Mouse (Mus musculus) mature B cell (primary cell): Measurements from ENCODE around the gene S100a5.

ENCODE experiments used
- in situ Hi-C: fragments of 300-500 bp; cut with MboI; formaldehyde crosslinking; loops from 2 replicates; pipeline ENCODE4 v1.14.3; 2019

Gene S100a5

DNA sequence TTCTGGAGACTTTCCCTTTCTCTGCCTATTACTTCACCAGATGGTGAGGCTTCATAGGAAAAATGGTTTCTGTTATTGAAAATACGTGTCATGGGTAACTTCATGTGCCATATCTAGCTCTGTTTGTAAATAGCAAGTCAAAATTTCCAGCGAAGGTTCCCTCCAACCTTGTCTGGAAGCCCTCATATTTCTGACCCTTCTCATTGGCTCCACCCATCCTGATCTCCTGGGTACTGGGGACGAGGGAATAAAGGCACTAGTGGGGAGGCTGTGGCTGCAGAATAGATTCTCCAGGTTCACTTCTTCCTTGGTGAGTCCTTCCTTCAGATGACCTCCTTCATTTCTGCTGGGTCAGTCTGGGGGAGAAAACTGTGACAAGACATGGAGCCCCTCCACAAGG lies at the start of gene S100a5:
Gene S100a5 (plus strand): TSS at position 301 of the 400 bp plus-strand sequence.
- in situ Hi-C loops = no loop called here

DNA sequence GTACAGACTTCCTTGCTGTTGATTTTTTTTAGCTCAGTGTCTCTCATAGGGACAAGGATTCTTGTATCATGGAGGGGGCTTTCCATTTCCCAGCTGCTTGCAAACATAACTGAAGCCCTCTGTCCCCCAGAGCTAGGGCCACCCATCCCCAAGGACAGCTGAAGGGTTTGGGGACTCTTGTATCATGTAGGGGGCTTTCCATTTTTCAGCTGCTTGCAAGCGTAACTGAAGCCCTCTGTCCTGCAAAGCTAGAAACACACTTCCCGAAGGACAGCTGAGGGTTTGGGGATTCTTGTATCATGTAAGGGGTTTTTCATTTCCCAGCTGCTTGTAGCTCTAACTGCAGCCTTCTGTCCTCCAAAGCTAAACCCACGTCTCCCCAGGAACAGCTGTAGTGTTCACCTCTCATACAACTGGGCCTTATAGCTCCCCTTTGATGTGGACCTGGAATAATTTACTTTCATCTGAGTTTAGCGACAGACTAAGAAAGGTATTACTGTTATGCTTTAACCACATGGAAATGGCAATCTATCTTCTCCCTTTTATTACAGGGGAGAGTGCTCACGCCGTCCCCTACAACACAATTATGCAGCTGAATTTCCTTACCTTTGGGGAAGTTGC lies 48.2 kb upstream of the S100a5 start, which contains the start of gene S100a3:
Gene S100a3 (plus strand): TSS at position 571 of the 621 bp plus-strand sequence.
- in situ Hi-C loops = no loop called here

DNA sequence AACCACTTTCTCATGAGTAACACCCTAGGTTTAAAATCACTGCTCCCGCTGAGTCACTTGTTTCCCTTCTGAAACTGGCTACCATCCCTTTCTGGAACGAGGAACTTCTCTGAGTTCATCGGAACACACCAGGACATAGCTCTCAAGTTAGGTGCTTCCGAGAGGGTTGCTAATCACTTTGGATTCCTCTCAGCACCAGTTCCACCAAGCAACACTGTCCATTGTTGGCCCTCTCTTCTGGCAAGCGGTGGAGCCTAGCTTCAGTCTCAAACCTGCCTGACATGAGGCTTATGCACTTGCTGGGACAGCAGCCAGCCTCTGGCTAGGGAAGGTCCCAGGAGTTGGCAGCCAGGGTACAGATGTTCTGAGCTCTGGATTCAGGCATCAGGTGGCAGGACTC lies 33.6 kb upstream of the S100a5 start:
- in situ Hi-C loops = no loop called here

DNA sequence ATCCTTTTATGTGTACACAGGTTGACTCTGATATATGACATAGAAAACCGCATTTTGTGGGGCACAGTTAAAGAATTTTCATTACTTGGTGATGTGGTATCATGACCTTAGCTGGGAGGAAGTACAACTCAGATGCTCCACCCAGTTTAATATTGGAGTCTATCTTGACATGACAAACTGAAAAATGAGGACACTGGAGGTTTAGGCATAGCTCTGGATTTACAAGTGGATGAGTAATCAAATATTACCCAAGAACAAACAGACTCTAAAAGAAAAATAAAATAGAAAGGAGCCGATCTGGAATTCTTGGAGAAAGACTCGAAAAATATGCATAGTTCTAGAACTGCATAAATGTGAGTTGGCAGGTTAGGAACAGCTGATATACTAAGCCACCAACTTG lies 33.0 kb upstream of the S100a5 start:
- in situ Hi-C loops = no loop called here

DNA sequence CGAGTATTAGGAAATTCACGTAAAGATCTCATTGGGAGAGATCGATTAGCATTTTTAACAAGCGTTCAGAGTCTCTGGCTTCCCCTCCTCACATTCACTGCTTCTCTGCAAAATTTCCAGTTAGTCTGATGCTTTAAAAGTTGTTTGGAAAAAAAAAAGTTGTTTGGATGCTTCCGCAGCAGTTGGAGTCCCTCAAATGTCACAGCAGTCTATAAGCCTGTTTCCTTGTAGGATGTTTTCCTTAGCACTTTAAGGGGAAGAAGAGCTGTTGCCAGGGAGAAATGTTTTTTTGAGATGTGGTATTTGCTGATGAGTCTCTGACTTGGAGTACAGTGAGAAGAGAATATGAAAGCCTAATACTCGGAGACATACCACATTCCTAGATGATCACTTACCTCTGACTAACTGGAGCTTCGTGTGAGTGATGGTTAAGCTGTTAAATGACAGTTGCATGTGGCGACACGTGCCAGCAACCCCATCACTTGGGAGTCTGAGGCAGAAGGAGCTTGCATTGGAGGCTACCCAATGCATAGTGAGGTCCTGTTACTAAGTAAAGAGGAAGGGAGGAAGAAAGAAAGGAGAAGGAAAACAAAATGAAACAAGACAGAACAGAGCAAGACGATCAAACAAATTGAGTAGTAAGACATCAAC lies 31.8 kb upstream of the S100a5 start:
- in situ Hi-C loops = no loop called here

DNA sequence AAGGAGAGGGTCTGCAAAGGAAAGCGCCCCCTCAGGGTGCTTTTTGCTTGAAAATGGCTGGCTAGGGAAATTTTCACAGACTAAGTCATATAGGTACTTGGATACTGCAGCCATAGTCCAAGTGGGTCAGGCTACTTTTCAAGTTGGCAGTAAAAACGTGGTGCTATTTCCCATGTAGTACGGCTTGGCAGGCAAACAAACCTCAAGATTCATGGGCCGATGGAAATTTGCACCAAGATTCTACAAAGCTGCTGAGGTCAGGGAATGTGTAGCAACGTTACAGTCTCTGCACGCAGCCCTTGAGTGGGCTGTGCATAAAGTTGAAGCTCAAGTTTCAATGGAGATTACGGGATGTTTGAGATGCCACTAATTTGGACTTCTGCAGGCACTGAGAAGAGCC lies 28.9 kb upstream of the S100a5 start:
- in situ Hi-C loops = no loop called here

DNA sequence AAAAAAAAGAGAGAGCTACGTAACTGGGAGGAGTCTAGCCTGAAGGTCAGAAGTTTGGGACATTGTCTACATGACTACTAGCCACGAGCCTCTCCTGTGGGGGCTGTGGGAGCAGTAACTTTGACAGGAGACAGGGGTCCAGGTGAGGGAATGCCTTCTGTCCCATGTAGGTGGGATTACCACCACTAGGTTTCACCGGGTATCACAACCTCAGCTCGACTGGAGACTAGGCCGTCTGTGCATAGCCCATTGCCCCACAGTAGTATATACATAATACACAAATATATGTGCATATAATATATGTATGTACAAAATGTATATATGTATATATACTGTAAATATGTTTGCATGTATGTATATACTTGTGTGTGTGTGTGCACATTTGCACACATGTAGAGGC lies 27.2 kb upstream of the S100a5 start:
- in situ Hi-C loops = loop anchor here (5.0 kb wide), 1 partner anchor 36 kb away; no protein-coding TSS in a partner anchor

DNA sequence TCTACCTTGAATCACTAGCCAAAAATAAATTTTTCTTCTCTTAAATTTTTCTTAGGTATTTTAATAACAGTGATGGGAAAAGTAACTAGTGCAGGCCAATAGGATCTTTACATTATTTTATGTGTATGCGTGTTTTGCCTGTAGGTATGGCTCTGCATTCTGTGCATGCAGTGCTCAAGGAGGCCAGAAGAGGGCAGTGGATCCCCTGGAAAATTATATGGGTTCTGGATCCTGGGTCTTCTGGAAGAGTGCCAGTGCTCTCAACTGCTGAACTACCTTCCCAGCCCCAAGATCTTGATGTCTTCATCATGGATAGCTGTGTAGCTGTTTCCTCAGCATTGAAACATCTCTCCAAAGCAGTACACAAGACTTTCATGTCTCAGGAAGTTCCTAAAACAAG lies 26.2 kb upstream of the S100a5 start:
- in situ Hi-C loops = loop anchor here (5.0 kb wide), 1 partner anchor 35 kb away; no protein-coding TSS in a partner anchor

DNA sequence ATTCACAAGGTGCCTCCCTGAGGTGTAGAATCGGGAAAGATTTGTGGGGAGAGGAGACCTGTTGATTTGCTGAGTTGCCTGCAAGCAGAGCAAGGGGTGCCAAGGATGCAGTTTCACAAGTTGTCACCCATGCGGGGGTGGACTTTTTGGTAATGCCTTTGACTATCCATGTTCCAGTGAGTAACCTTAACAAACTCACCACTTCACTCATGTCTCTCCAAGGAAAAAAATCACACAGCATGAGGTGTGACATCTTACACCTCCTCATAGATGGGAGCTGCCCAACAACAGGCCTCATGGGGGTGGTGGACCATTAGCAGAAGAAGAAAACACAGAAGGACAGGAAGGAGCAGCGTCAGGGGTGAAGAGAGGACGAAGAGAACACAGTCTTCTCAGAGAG lies 25.8 kb upstream of the S100a5 start:
- in situ Hi-C loops = loop anchor here (5.0 kb wide), 1 partner anchor 35 kb away; no protein-coding TSS in a partner anchor

DNA sequence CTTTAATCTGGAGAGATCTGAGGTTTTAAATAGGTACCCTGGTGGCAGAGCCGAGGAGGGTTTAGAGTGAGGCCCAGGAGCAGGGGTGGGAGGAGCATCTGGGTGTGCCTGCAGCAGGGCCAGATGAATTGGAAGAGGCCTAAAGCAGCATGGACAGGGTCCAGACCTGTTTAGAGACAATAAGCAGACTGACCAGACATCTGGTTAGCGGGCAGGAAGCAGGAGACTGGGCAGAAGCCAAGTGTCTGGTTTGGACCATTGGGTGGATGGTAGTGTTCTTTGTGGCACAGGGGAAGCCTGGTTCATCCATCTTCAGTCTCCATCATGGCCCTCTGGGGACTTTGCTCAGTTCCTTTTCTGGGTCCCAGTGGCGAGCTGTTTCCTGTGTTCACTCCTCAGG lies 24.4 kb upstream of the S100a5 start:
- in situ Hi-C loops = loop anchor here (5.0 kb wide), 1 partner anchor 33 kb away; no protein-coding TSS in a partner anchor

DNA sequence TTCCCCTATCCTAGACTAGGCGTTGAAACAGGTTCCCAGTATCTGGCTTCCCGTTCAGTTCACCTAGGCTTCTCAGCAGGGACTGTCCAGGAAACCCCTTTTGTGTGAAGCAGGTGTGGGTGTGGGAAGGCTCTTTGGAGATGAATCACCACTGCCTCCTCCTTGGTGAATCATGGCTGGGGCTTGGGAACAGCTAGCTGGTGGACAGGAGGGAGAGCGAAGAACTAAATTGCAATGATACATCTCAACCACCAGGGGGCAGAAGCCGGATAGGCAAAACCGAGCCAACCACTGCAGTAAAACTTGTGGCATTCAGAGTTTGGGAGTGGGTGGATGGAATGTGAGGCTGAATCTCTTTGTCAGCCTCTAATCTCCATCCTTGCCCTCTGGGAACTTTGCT lies 22.7 kb upstream of the S100a5 start:
- in situ Hi-C loops = no loop called here

DNA sequence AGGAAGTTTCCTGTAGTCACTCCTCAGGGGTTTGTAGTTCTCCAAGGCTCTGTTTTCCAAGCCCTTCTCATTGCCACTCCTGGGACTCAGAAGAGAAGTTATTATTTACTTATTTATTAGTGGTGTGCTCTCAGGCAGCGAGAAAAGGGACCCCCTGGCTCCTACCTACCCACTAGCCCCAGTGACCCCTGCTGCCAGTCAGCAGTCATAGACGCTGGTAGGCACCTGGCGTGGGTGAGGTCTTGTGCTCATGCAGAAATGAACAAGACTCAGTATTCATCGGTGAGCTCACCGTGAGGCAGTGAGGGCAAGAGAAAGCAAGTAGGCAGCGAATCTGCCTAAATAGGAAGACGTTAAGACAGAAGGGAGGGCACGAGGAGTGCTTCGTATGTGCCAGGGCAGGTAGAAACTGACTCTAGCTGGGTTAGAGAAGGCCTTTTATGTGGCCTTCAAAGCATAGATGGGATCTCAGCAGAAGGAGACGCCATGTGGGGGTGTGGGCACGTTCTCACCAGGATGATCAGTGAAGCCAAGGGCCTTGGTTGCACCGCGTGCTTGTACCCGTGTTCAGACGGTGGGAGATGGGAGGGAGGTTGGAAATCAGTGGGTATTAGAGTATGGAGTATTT lies 22.2 kb upstream of the S100a5 start:
- in situ Hi-C loops = no loop called here

DNA sequence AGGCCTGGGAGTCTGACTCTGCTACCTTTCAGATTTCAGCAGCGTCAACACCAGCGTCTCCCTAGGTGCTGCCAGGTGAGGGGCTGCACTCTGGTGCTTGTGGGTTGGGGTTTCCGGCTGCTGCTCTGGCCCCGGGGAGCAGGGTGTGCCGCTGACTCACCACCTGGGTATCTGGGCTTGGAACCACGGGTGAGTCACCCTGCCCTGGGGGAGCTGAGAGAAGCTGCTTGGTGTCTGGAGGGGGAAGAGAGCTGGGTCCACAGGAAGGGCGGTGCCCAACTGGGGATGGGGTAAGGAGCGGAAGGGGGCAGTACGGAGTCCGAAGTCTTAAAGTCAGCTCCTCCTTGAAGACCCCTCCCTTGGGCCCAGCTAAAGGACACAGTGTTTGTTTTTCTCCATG lies 21.4 kb upstream of the S100a5 start:
- in situ Hi-C loops = no loop called here

DNA sequence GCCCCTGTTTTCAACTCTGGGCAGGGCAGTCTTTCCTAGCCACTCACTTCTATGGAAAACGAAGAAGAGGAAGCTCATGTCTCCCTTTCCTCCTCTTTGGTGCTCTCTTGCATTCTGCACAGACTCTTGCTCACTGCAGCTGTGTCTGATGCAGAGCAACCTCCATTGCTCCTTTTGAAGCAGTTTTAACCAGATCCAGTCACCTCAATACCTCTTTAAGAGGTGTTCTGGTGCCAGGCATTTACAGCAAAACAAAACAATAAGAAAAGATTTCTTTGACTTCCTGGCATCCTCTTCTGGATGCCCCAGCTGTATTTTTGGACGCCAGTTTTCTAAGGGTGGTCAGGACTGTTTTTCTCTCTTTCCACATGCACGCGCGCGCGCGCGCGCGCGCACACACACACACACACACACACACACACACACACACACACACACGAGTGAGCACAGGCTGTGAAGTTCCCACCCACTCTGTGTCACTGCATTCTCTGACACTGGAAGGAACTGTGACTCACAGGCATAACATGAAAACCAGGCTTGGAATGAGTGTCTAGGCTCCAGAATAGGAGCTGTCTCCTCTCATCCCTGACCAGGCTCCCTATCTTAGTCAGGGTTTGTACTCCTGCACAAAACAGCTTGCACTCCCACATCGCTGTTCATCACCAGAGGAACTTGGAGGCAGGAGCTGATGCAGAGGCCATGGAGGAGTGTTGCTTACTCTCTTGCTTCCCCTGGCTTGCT lies 20.8 kb upstream of the S100a5 start:
- in situ Hi-C loops = no loop called here

DNA sequence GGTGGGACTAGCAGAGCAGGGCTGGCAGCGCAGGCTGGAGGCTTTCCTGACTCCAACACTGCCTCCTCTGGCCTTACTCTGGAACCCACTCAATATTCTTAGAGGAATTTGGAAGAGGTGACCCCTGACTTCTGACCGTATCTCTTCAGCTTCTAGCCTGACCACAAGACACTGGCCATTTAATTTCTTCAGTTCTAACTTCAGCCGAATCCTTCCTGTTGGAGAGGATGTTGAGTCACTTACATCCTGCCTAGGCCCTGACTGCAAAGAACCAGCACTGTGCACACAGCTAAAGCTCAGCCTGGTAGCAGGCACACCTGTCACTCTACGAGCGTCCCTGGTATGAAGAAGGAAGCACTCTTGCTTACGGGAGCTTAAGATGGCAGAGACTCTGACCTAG lies 18.9 kb upstream of the S100a5 start:
- in situ Hi-C loops = no loop called here

DNA sequence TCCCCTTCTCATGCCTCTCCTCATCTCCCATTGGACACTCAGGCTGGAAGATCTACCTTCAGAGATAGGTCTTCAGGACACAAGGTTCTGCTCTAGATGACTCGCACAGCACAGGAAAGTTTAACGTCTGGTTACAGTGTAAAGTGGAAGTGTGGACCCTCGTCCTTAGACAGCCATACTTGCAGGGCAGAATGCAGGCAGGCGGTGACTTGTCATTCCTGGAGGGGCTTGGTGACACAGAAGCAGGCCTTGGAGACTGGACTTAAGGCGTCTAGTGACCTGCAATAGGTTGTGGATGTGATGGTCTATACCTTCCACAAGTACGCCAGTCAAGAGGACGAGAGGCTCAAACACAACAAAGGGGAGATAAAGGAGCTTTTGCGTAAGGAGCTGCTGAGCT lies 18.4 kb upstream of the S100a5 start, which contains the start of gene S100a2:
Gene S100a2 (plus strand): TSS at position 301 of the 400 bp plus-strand sequence.
- in situ Hi-C loops = no loop called here

DNA sequence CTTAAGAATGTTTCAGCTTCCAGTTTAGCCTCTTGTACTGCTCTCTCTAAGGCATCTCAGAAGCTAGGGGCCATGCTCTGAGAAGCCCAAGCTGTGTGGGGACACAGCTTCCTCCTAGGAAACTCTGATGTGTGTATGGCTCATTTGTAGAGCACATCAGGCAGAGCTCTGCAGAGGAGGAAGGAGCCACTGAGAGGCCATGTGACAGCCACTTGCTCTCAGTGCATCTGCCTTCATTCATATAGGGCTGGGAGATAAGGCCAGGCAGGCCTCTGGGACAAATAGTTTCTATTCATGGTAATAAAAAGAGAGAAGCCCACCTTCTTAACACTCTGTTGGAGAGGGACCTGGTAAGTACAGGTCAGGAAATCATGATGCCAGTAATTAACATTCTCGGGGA lies 13.9 kb upstream of the S100a5 start:
- in situ Hi-C loops = no loop called here

DNA sequence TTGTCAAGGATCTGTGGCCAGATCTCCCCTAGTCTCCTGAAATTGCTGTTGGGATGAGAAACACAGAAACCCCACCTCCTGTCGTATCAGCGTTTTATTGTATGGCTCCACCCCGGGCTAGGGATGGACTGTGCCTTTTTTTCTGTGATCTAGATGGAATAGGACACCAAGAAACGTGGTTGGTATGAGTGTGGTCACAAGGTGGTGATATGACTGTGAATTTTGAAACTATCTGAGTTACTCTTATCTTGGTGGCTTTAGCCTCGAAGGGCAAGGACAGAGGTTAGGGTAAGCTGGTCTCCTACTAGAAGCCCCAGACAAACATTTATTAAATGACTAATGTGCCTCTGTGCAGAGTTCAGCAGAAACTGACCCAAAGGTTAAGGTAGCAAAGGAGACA lies 12.8 kb upstream of the S100a5 start:
- in situ Hi-C loops = no loop called here

DNA sequence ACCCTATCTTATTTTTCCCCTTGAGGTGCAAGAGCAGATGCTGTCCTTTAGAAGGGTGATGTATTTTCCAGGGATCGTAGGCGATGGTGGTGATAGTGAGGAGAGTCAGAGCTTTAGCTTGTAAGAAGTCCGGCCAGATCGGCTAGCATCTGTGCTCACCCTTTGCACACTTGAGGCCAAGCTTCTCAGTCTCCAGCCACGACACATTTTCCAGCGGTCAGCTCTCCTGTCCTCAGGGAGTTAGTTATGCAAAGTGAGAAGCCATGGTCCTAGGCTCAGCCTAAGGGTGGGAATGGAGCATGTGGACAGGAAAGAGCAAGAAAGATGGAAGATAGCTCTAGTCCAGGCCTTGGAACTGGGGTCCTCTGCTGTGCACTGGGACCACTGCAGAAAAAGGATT lies 11.5 kb upstream of the S100a5 start:
- in situ Hi-C loops = no loop called here

DNA sequence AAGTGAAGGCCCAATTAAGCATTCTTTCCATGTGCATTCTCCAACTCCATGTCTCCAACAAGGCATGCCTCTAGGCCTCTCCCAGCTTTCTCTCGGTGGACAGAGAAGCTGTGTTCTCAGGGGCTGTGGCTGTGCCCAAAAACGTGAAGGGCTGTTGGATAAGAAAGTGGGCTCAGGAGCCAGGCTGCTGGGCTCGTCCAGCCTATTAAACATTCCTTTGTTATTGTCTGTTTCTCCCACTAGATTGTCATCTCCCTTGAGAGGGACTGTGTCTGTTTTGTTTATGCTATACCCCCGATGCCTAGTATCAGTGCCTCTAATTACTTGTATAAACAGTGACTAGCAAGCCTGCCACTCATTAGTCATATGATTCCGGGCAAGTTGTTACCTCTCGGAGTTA lies 10.6 kb upstream of the S100a5 start:
- in situ Hi-C loops = no loop called here

DNA sequence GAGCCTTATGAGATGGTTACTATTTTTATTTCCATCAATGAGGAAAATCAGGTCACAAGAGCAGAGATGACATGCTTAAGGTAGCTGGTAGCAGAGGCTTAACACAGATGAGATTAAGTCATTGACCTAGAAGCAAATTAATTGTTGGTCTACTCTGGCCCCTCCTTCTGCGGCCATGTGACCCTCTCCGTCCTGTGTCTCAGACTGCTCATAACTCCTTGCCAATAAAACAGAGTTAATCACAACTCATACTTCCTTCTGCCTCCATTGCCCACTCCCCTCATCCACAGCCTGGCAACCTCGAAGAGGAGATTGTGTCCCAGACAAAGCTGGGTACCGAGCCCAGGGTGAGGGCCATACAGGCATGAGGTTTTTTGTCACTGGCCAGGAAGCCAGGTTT lies 10.1 kb upstream of the S100a5 start:
- in situ Hi-C loops = no loop called here

DNA sequence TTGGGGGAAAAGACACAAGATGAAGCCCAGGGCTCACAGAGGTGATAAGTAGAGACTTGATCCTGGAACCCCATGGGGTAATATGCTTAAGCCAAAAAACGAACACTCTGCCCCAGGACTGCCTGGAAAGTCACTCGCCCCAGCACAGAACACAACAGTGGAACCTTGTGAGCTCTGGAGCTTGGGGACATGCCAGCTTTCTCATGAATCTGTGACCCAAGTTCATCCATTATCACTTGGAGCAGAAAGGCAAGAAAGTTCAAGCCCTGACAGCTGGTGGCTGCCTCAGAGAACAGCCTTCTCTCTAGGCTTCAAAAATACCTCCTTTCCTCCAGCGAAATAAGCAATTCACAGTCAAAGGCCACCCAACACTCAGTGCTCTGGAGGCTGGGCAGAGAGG lies 8.9 kb upstream of the S100a5 start:
- in situ Hi-C loops = no loop called here
